Mouse (Mus musculus) testis, adult 2 months (tissue): Measurements from ENCODE around the gene Prcd. TPM values are rescaled to one million over a fixed set of nuclear protein-coding genes. Genes with fewer than 3 reads are reported as not detected.

Source experiments
- H3K27ac ChIP-seq: fragments of 200-500 bp; 2 replicates; pipeline ENCODE4 v1.5.1; 2012; ENCODE audit warnings: low read depth, low read length; ENCODE audit not compliant: control insufficient read depth, insufficient read depth
- H3K27me3 ChIP-seq: fragments of 200-500 bp; 2 replicates; pipeline ENCODE4 v1.6.1; 2012; ENCODE audit warnings: mild to moderate bottlenecking, low read length, moderate library complexity; ENCODE audit not compliant: control insufficient read depth, insufficient read depth
- H3K36me3 ChIP-seq: fragments of 200-500 bp; 2 replicates; pipeline ENCODE4 v1.6.1; 2012; ENCODE audit warnings: mild to moderate bottlenecking, low read length; ENCODE audit not compliant: control insufficient read depth, insufficient read depth
- H3K4me1 ChIP-seq: fragments of 200-500 bp; 2 replicates; pipeline ENCODE4 v1.6.1; 2012; ENCODE audit warnings: low read length; ENCODE audit not compliant: control insufficient read depth, insufficient read depth
- H3K4me3 ChIP-seq: fragments of 200-500 bp; 2 replicates; pipeline ENCODE4 v1.5.1; 2012; ENCODE audit warnings: low read depth, mild to moderate bottlenecking, low read length, moderate library complexity, mixed read lengths; ENCODE audit not compliant: control insufficient read depth
- CTCF ChIP-seq: fragments of 200-500 bp; IDR thresholded peaks from 2 replicates; pipeline ENCODE4 v1.5.1; 2012; ENCODE audit warnings: low read depth, mild to moderate bottlenecking, inconsistent platforms, low read length, moderate library complexity; ENCODE audit not compliant: control insufficient read depth, insufficient read depth, insufficient replicate concordance
- POLR2A ChIP-seq: fragments of 200-500 bp; IDR thresholded peaks from 2 replicates; pipeline ENCODE4 v1.6.1; 2012; ENCODE audit warnings: low read depth, mild to moderate bottlenecking, inconsistent platforms, low read length, moderate library complexity; ENCODE audit not compliant: control insufficient read depth
- polyA plus RNA-seq: library from polyadenylated mRNA; depleted of rRNA; stranded (reverse); fragments of >200 nt; gene quantifications from 2 replicates; pipeline ENCODE4 v1.2.3, GENCODE M21; 2012

Prcd gene
- polyA plus RNA-seq, 1 experiment, result 7.8 TPM

GRCm38 (mm10) chr11:116615735-116616437 is 37.4 kb upstream of the Prcd start:
- H3K27ac ChIP-seq, result no peak overlapping the region
- TF ChIP-seq POLR2A (no peak), CTCF (no peak)
- no peak overlapping the region for H3K4me3 ChIP-seq
- H3K36me3 ChIP-seq, result no peaks in the 10 kb centered on the region
- no peaks in the 10 kb centered on the region for H3K27me3 ChIP-seq
- H3K4me1 ChIP-seq, result no peaks in the 10 kb centered on the region; the same call in none of the 2 replicates

GRCm38 (mm10) chr11:116616438-116617118 is 36.8 kb upstream of the Prcd start:
- no peaks in the 10 kb centered on the region; the same call in none of the 2 replicates for H3K4me1 ChIP-seq
- H3K36me3 ChIP-seq, result no peaks in the 10 kb centered on the region
- TF ChIP-seq CTCF (no peak), POLR2A (no peak)
- H3K4me3 ChIP-seq, result no peak overlapping the region
- no peak overlapping the region for H3K27ac ChIP-seq
- H3K27me3 ChIP-seq, result no peaks in the 10 kb centered on the region

GRCm38 (mm10) chr11:116617641-116618040 is 35.7 kb upstream of the Prcd start:
- Histone ChIP-seq H3K4me1 (no peaks in the 10 kb centered on the region; the same call in none of the 2 replicates), H3K27me3 (no peaks in the 10 kb centered on the region), H3K36me3 (no peaks in the 10 kb centered on the region), H3K27ac (no peak overlapping the region), H3K4me3 (no peak overlapping the region)
- TF ChIP-seq CTCF (no peak), POLR2A (no peak)

GRCm38 (mm10) chr11:116618666-116619065 is 34.7 kb upstream of the Prcd start:
- Histone ChIP-seq H3K4me3 (no peak overlapping the region), H3K4me1 (peaks cover 5% of the 10 kb centered on the region), H3K27ac (no peak overlapping the region), H3K27me3 (no peaks in the 10 kb centered on the region), H3K36me3 (no peaks in the 10 kb centered on the region)
- no peak for TF ChIP-seq CTCF
- no peak for TF ChIP-seq POLR2A

- no peaks in the 10 kb centered on the region for H3K36me3 ChIP-seq
- no peak overlapping the region for H3K27ac ChIP-seq
- H3K27me3 ChIP-seq, result no peaks in the 10 kb centered on the region
- H3K4me1 ChIP-seq, result peaks cover 7% of the 10 kb centered on the region
- H3K4me3 ChIP-seq, result no peak overlapping the region
- TF ChIP-seq POLR2A, result no peak
- TF ChIP-seq CTCF, result no peak
Measured at GRCm38 (mm10) chr11:116619156-116619555, 34.2 kb upstream of the Prcd start.

GRCm38 (mm10) chr11:116619561-116619960 is 33.8 kb upstream of the Prcd start:
- no peak overlapping the region for H3K27ac ChIP-seq
- H3K4me3 ChIP-seq, result no peak overlapping the region
- TF ChIP-seq CTCF (no peak), POLR2A (no peak)
- no peaks in the 10 kb centered on the region for H3K36me3 ChIP-seq
- H3K27me3 ChIP-seq, result no peaks in the 10 kb centered on the region
- H3K4me1 ChIP-seq, result peaks cover 11% of the 10 kb centered on the region

GRCm38 (mm10) chr11:116620073-116620472 is 33.3 kb upstream of the Prcd start:
- no peak overlapping the region for H3K27ac ChIP-seq
- H3K27me3 ChIP-seq, result no peaks in the 10 kb centered on the region
- H3K4me1 ChIP-seq, result peaks cover 13% of the 10 kb centered on the region
- H3K36me3 ChIP-seq, result no peaks in the 10 kb centered on the region
- H3K4me3 ChIP-seq, result no peak overlapping the region
- TF ChIP-seq CTCF (no peak), POLR2A (no peak)
